Mouse (Mus musculus): ENCODE data around the gene Alkbh7.

DNA sequence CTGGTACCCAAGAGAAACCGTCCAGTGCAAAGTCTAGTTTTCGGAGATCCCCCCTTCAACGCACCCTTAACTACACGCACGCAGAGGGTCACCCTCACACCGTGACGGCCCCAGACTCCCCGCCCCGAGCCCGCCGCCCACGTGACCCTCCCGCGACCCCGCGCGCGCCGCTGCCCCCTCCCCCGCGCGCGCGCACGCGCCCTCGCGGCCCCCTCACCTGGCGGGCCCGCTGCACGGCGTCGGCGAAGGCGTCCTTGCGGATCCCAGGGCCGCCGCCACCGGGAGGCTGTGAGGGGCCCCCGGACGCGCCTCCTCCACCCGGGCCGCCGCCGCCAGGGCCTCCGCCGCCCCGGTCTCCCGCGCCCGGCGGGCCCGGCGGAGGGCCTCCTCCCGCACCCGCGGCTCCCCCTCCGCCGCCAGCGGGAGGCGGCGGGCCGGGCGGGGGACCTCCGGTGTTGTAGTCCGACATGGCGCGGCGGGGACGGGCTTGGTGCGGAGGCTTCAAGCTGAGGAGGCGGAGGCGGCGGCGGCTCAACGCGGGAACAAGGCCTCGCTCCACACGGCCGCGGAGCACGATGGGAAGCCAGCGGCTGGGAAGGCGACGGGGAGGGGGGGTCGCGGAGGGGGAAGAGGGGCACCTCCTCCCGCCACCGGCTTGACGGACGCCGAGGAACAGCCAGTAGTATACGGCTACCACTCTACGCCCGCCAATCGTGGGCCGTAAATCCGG lies 34.0 kb downstream of the Alkbh7 start, which contains the start of gene Khsrp:
- TF ChIP-seq CTCF (IDR thresholded peaks at IDR 0.05; ENCODE audit: low read depth) (no peak), EP300 (optimal IDR thresholded peaks at IDR 0.05) (no peak)

Data from stomach, postnatal 0 days (tissue).